Mouse (Mus musculus) forebrain, embryonic 10.5 days (tissue): Measurements from ENCODE around the gene Smox. TPM values are rescaled to one million over a fixed set of nuclear protein-coding genes. Genes with fewer than 3 reads are reported as not detected.
A peak's percentile ranks its signal among the peaks of the same experiment; 100 is the strongest.

Experiments used
- DNase-seq: peaks from one replicate; pipeline ENCODE4 v3.0.0-alpha.2; 2017; ENCODE audit warnings: low spot score; ENCODE audit errors: extremely low spot score
- H3K27ac ChIP-seq: fragments of 300-500 bp; sonication (generic); 2 replicates; pipeline ENCODE4 v1.5.1; 2016; ENCODE audit warnings: mild to moderate bottlenecking
- H3K27me3 ChIP-seq: fragments of 300-500 bp; sonication (generic); 2 replicates; pipeline ENCODE4 v1.6.1; 2016; ENCODE audit warnings: mild to moderate bottlenecking; ENCODE audit not compliant: poor library complexity, severe bottlenecking
- H3K36me3 ChIP-seq: fragments of 300-500 bp; sonication (generic); replicated peaks from 2 replicates; pipeline ENCODE4 v1.6.1; 2016; ENCODE audit warnings: mild to moderate bottlenecking, moderate library complexity
- H3K4me1 ChIP-seq: fragments of 300-500 bp; sonication (generic); 2 replicates; pipeline ENCODE4 v1.6.1; 2016
- H3K4me3 ChIP-seq: fragments of 300-500 bp; sonication (generic); 2 replicates; pipeline ENCODE4 v1.5.1; 2016; ENCODE audit warnings: mild to moderate bottlenecking, moderate library complexity
- H3K9me3 ChIP-seq: fragments of 300-500 bp; sonication (generic); 2 replicates; pipeline ENCODE4 v1.6.1; 2016; ENCODE audit warnings: mild to moderate bottlenecking, moderate library complexity
- WGBS: fragments of 180-500 bp; shearing (Covaris S2); methylation state at CpG from one replicate; pipeline ENCODE4 v1.1.7; 2016; 5-methylcytosine and 5-hydroxymethylcytosine counted together
- polyA plus RNA-seq: library from polyadenylated mRNA; unstranded; fragments of >200 nt; fragmentation: Nextera tagmentation; extraction: Ambion mirVana; gene quantifications from 2 replicates; pipeline ENCODE4 v1.2.1, GENCODE M21; 2016

Gene Smox
- polyA plus RNA-seq, 1 experiment from 2014 or later: 31.7 TPM

- 74% methylated on average over 5 of the region's 5 CpGs for WGBS
- Histone ChIP-seq H3K4me3 (no peak overlapping the region), H3K27ac (no peak overlapping the region), H3K27me3 (no peaks in the 10 kb centered on the region), H3K36me3 (no peaks in the 10 kb centered on the region), H3K9me3 (no peaks in the 10 kb centered on the region), H3K4me1 (peaks cover 56% of the 10 kb centered on the region)
- DNase-seq: no peak
Observed at GRCm38 (mm10) chr2:131502561-131502960, 11.3 kb downstream of the Smox start.

- Histone ChIP-seq H3K36me3 (no peaks in the 10 kb centered on the region), H3K27ac (peak overlapping the region; percentile 89), H3K4me1 (peaks cover 74% of the 10 kb centered on the region), H3K4me3 (no peak overlapping the region), H3K27me3 (no peaks in the 10 kb centered on the region), H3K9me3 (no peaks in the 10 kb centered on the region)
- no peak for DNase-seq
Observed at GRCm38 (mm10) chr2:131505431-131505830, 14.1 kb downstream of the Smox start.

GRCm38 (mm10) chr2:131506358-131506757, 15.1 kb downstream of the Smox start:
- H3K27ac ChIP-seq: peak overlapping the region; percentile 89
- no peak overlapping the region for H3K4me3 ChIP-seq
- WGBS: 16% methylated on average over 3 of the region's 3 CpGs
- H3K36me3 ChIP-seq: no peaks in the 10 kb centered on the region
- H3K9me3 ChIP-seq: no peaks in the 10 kb centered on the region
- peaks cover 65% of the 10 kb centered on the region for H3K4me1 ChIP-seq
- peak; percentile 61 for DNase-seq
- H3K27me3 ChIP-seq: no peaks in the 10 kb centered on the region

GRCm38 (mm10) chr2:131508501-131508900, 17.2 kb downstream of the Smox start:
- WGBS: 59% methylated on average over 2 of the region's 2 CpGs
- Histone ChIP-seq H3K27ac (peak overlapping the region; percentile 36; the same call in 1 of the 2 replicates), H3K36me3 (no peaks in the 10 kb centered on the region), H3K27me3 (no peaks in the 10 kb centered on the region), H3K4me3 (no peak overlapping the region), H3K4me1 (peaks cover 50% of the 10 kb centered on the region), H3K9me3 (no peaks in the 10 kb centered on the region)
- no peak for DNase-seq

GRCm38 (mm10) chr2:131509671-131510313, 18.5 kb downstream of the Smox start:
- WGBS: 19% methylated on average over 17 of the region's 17 CpGs
- peak; percentile 74 for DNase-seq
- H3K27ac ChIP-seq: peak overlapping the region; percentile 79

GRCm38 (mm10) chr2:131510531-131510930, 19.2 kb downstream of the Smox start:
- Histone ChIP-seq H3K36me3 (no peaks in the 10 kb centered on the region), H3K27ac (no peak overlapping the region), H3K27me3 (no peaks in the 10 kb centered on the region), H3K4me1 (peaks cover 49% of the 10 kb centered on the region), H3K9me3 (no peaks in the 10 kb centered on the region), H3K4me3 (no peak overlapping the region)
- WGBS: 80% methylated on average over 5 of the region's 5 CpGs
- no peak for DNase-seq

More at GRCm38 (mm10) chr2:131509671-131510313, 18.5 kb downstream of the Smox start:
- Histone ChIP-seq H3K27me3 (no peaks in the 10 kb centered on the region), H3K9me3 (no peaks in the 10 kb centered on the region), H3K36me3 (no peaks in the 10 kb centered on the region), H3K4me3 (peak overlapping the region; percentile 43), H3K4me1 (peaks cover 52% of the 10 kb centered on the region)

GRCm38 (mm10) chr2:131513477-131513876, 22.2 kb downstream of the Smox start:
- DNase-seq: no peak
- H3K9me3 ChIP-seq: no peaks in the 10 kb centered on the region
- H3K27me3 ChIP-seq: no peaks in the 10 kb centered on the region
- no peak overlapping the region for H3K4me3 ChIP-seq
- peaks cover 23% of the 10 kb centered on the region for H3K4me1 ChIP-seq
- 71% methylated on average over 2 of the region's 2 CpGs for WGBS
- no peaks in the 10 kb centered on the region for H3K36me3 ChIP-seq
- no peak overlapping the region for H3K27ac ChIP-seq

- H3K27me3 ChIP-seq: no peaks in the 10 kb centered on the region
- no peak for DNase-seq
- H3K36me3 ChIP-seq: 0 out of 2 replicates have a peak, but pooled peaks cover 4% of the 10 kb centered on the region
- no peak overlapping the region for H3K4me3 ChIP-seq
- H3K27ac ChIP-seq: no peak overlapping the region
- peaks cover 17% of the 10 kb centered on the region for H3K4me1 ChIP-seq
- WGBS: 88% methylated on average over 4 of the region's 4 CpGs
- H3K9me3 ChIP-seq: no peaks in the 10 kb centered on the region
Observed at GRCm38 (mm10) chr2:131514055-131514621, 22.8 kb downstream of the Smox start.

- no peak overlapping the region for H3K4me3 ChIP-seq
- no peaks in the 10 kb centered on the region for H3K9me3 ChIP-seq
- H3K4me1 ChIP-seq: 0 out of 2 replicates have a peak, but pooled peaks cover 5% of the 10 kb centered on the region
- peaks cover 17% of the 10 kb centered on the region for H3K36me3 ChIP-seq
- 94% methylated on average over 4 of the region's 4 CpGs for WGBS
- no peak for DNase-seq
- H3K27ac ChIP-seq: no peak overlapping the region
- no peaks in the 10 kb centered on the region for H3K27me3 ChIP-seq
Observed at GRCm38 (mm10) chr2:131517550-131517949, 26.3 kb downstream of the Smox start.

GRCm38 (mm10) chr2:131518790-131519189, 27.5 kb downstream of the Smox start:
- 0 out of 2 replicates have a peak, but pooled peaks cover under 1% of the 10 kb centered on the region for H3K4me1 ChIP-seq
- no peak overlapping the region for H3K4me3 ChIP-seq
- H3K9me3 ChIP-seq: no peaks in the 10 kb centered on the region
- peaks cover 17% of the 10 kb centered on the region for H3K36me3 ChIP-seq
- H3K27me3 ChIP-seq: no peaks in the 10 kb centered on the region
- 79% methylated on average over 3 of the region's 3 CpGs for WGBS
- H3K27ac ChIP-seq: no peak overlapping the region
- no peak for DNase-seq

- Histone ChIP-seq H3K9me3 (no peaks in the 10 kb centered on the region), H3K36me3 (peaks cover 20% of the 10 kb centered on the region), H3K4me3 (no peak overlapping the region), H3K4me1 (no peaks in the 10 kb centered on the region), H3K27me3 (no peaks in the 10 kb centered on the region), H3K27ac (no peak overlapping the region)
- 95% methylated on average over 19 of the region's 19 CpGs for WGBS
- DNase-seq: no peak
Observed at GRCm38 (mm10) chr2:131520743-131521142, 29.4 kb downstream of the Smox start.

- peaks cover 11% of the 10 kb centered on the region; the same call in 1 of the 2 replicates for H3K4me1 ChIP-seq
- H3K27ac ChIP-seq: no peak overlapping the region
- no peak for DNase-seq
- WGBS: 43% methylated on average over 3 of the region's 3 CpGs
- no peaks in the 10 kb centered on the region for H3K9me3 ChIP-seq
- H3K27me3 ChIP-seq: peaks cover 10% of the 10 kb centered on the region; the same call in 1 of the 2 replicates
- H3K4me3 ChIP-seq: no peak overlapping the region
- 0 out of 2 replicates have a peak, but pooled peaks cover 3% of the 10 kb centered on the region for H3K36me3 ChIP-seq
Observed at GRCm38 (mm10) chr2:131527061-131527460, 35.8 kb downstream of the Smox start.

GRCm38 (mm10) chr2:131529898-131530622, 38.8 kb downstream of the Smox start:
- Histone ChIP-seq H3K9me3 (no peaks in the 10 kb centered on the region), H3K27me3 (peaks cover 10% of the 10 kb centered on the region; the same call in 1 of the 2 replicates), H3K4me1 (peaks cover 11% of the 10 kb centered on the region; the same call in 1 of the 2 replicates), H3K27ac (no peak overlapping the region), H3K4me3 (no peak overlapping the region), H3K36me3 (no peaks in the 10 kb centered on the region)
- DNase-seq: peak; percentile 65
- WGBS: 42% methylated on average over 11 of the region's 11 CpGs
